Mouse (Mus musculus) kidney, postnatal 14 days (tissue): ENCODE data around the gene Eif2s3y.

Source experiments
- DNase-seq: peaks from one replicate; pipeline ENCODE4 v3.0.0; 2022; ENCODE audit warnings: mixed read lengths

Eif2s3y gene

GRCm38 (mm10) chrY:1009882-1010751 is at the start of gene Eif2s3y:
Gene Eif2s3y (plus strand): TSS chrY:1010543.
- DNase-seq, result peak; percentile 79
